Mouse (Mus musculus): ENCODE results near the gene Dot1l.

Gene Dot1l

GRCm38 (mm10) chr10:80835617-80836016, 80.6 kb downstream of the Dot1l start:
- no peak for DNase-seq

DNA sequence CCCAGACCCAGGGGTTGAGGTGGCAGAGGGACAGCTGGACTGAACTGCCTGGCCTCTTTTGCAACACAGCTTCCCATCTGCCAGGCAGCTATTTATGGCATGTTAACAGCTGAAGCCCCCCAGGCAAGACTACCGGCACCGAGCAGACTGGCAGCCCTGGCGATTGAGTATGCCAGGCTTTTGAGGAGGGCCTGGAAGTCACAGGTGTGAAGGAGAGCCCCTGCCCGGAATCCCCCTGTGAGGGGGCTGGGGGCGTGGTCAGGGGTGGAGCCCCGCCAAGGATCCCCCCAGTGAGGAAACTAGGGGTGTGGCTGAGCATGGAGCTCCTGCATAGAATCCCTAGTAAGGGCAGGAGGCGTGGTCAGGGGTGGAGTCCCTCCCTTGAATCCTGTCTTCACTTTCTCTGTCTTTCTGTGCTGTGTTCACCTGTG, 82.0 kb downstream of the Dot1l start:
- DNase-seq: no peak

- no peak for DNase-seq
Measured at GRCm38 (mm10) chr10:80837827-80838226, 82.8 kb downstream of the Dot1l start.

GRCm38 (mm10) chr10:80838346-80838912, 83.4 kb downstream of the Dot1l start:
- no peak for DNase-seq

DNA sequence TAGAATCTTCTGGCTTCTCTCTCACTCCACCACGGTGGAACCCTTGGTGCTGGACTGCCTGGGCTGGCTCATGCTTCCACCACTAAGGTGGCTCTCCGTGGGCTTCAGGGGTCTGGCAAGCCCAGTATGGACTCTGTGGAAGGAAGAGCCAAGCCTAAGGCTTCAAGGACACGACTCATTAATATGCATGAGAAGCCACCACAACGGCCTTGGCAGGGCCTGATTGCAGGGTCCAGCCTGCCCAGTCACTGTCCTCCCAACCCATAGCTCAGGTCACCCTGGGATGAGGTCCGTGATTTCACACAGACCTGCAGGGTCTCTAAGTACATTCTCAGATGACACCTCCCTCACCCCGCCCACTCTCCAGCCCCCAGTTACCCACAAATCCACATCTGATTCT, 84.8 kb downstream of the Dot1l start:
- no peak for DNase-seq

DNA sequence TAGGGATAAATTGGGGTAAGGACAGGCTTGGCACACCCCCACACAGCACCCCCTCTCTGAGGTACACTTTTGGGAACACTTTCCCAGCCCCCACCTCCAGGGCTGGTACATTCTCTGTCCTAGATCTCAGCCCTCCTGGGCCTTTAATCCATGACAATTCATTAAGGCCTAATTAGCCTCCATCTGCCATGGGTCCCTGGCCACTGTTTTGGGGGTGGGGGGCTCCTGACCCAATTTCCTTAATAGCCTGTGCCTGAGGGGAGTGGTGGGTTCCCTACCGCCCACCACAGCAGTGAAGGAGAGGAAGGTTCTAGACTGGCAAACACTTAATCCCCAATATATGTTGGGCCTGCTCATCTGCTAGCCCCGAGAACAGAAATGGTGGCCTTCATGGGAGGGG, 86.7 kb downstream of the Dot1l start:
- no peak for DNase-seq

DNA sequence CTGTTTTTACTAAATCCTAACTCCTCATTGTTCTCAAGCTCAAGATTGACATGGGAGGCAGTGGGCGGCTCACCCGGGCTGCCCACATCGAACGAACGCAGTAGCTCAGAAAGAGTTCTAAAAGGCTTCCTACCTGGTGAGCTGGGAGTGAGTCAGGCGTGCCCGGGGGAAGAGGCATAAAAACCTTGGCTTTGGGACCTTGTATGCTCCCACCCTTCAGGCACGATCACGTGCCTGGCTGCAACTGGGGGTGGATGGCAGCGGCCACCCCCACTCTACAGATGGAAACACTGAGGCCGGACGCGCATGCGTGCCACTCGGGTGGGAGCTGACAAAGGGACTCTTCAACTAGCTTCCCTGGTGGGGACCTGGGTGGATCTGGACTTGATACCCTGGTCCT, 87.3 kb downstream of the Dot1l start:
- DNase-seq: no peak

DNA sequence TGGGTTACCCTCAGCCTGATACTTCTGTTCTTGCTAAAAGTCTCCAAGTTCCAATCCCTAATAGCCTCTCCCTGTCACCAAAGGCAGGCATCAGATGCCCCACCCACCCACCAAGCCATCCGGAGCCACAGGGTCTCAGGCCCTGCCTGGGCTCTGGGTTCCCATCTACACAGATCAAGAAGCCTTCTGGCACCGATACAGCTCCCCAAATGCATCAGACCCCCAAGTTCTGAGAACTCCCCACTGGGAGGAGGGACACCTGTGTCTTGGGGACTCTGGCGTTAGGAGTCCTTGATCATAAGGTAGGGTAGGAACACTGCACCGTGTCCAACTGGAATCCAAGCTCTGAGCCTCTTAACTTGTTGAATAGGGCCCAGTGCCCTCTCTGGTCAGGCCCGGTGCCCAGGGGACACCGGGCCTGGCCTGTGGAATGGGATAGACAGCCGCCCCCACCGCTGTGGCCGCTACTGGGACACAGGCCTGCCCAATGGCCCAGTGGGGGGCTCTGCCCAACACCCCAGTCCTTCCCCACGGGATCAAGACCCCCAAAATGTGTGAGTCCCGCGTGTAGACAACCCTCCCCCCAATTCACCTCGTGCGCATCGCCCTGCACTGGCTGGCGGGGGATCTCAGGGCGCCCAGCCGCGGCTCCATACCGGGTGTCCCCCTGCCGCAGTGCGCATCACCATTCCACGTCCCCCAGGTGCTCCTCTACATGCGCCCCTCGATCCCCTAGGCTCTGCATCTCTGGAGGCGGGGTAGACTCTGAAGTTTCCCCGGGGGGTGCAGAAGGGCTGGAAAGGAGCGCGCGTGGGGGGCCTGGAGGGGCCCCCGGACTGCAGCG, 88.3 kb downstream of the Dot1l start:
- no peak for DNase-seq

- DNase-seq: no peak
Measured at GRCm38 (mm10) chr10:80843931-80844547, 89.0 kb downstream of the Dot1l start, which contains the start of gene Lingo3. Gene Lingo3 (minus strand): TSS chr10:80844039.
